Mouse (Mus musculus) neural tube, embryonic 12.5 days (tissue): ENCODE measurements around the gene Adad2. TPM values are rescaled to one million over a fixed set of nuclear protein-coding genes. Genes with fewer than 3 reads are reported as not detected.

ENCODE experiments used
- ATAC-seq: fragments of 200-750 bp; cut with Nextera tagmentation; 2 replicates; pipeline ENCODE4 v1.8.0; 2017; ENCODE audit warnings: low read depth, mild to moderate bottlenecking, moderate TSS enrichment, moderate library complexity; ENCODE audit not compliant: low FRiP score
- H3K27ac ChIP-seq: fragments of 300-500 bp; sonication (generic); 2 replicates; pipeline ENCODE4 v1.5.1; 2016
- H3K27me3 ChIP-seq: fragments of 300-500 bp; sonication (generic); replicated peaks from 2 replicates; pipeline ENCODE4 v1.6.1; 2016; ENCODE audit warnings: mild to moderate bottlenecking
- H3K36me3 ChIP-seq: fragments of 300-500 bp; sonication (generic); 2 replicates; pipeline ENCODE4 v1.6.1; 2016; ENCODE audit warnings: mild to moderate bottlenecking
- H3K4me1 ChIP-seq: fragments of 300-500 bp; sonication (generic); 2 replicates; pipeline ENCODE4 v1.6.1; 2016
- H3K4me2 ChIP-seq: fragments of 300-500 bp; sonication (generic); replicated peaks from 2 replicates; pipeline ENCODE4 v1.6.1; 2016; ENCODE audit warnings: mild to moderate bottlenecking
- H3K4me3 ChIP-seq: fragments of 300-500 bp; sonication (generic); 2 replicates; pipeline ENCODE4 v1.5.1; 2016
- H3K9ac ChIP-seq: fragments of 300-500 bp; sonication (generic); 2 replicates; pipeline ENCODE4 v1.6.1; 2016; ENCODE audit warnings: mild to moderate bottlenecking
- H3K9me3 ChIP-seq: fragments of 300-500 bp; sonication (generic); 2 replicates; pipeline ENCODE4 v1.6.1; 2016; ENCODE audit warnings: mild to moderate bottlenecking
- WGBS: fragments of 180-500 bp; shearing (Covaris S2); methylation state at CpG from one replicate; pipeline ENCODE4 v1.1.7; 2016; 5-methylcytosine and 5-hydroxymethylcytosine counted together
- polyA plus RNA-seq: library from polyadenylated mRNA; unstranded; fragments of >200 nt; fragmentation: Nextera tagmentation; extraction: Ambion mirVana; gene quantifications from 2 replicates; pipeline ENCODE4 v1.2.1, GENCODE M21; 2016

Gene Adad2
- polyA plus RNA-seq, 1 experiment from 2014 or later = 0.10 TPM

- 20% methylated on average over 23 of the region's 24 CpGs for WGBS
Measured at GRCm38 (mm10) chr8:119585901-119586300, 26.6 kb upstream of the Adad2 start.

DNA sequence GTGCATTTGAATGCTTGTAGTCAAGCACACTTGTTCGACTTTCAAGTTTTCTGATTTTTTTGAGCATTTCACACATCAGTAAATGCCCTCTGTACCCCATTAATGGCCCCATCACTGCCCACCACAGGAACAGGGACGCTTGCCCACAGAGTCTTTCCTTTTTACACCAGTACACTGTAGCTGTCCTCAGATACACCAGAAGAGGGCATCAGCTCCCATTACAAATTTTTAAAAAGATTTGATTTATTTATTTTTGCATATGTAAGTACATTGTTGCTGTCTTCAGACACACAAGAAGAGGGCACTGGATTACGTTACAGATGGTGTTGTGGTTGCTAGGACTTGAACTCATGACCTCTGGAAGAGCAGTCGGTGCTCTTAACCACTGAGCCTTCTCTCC is 24.2 kb upstream of the Adad2 start:
- Histone ChIP-seq H3K4me3 (no peak overlapping the region), H3K4me2 (no peak overlapping the region), H3K27ac (no peak overlapping the region), H3K9ac (no peak overlapping the region), H3K4me1 (peaks cover 4% of the 10 kb centered on the region; the same call in 1 of the 2 replicates), H3K36me3 (no peaks in the 10 kb centered on the region), H3K9me3 (no peaks in the 10 kb centered on the region), H3K27me3 (0 out of 2 replicates have a peak, but pooled peaks cover 4% of the 10 kb centered on the region)
- WGBS = 67% methylated on average over 4 of the region's 4 CpGs
- ATAC-seq = no peak

More at GRCm38 (mm10) chr8:119585901-119586300, 26.6 kb upstream of the Adad2 start:
- Histone ChIP-seq H3K4me3 (peak overlapping the region; percentile 18; the same call in 1 of the 2 replicates), H3K27me3 (0 out of 2 replicates have a peak, but pooled peaks cover 4% of the 10 kb centered on the region), H3K4me2 (peak overlapping the region; percentile 58), H3K27ac (no peak overlapping the region), H3K9ac (0 out of 2 replicates have a peak overlapping the region, but pooled peaks have one; percentile 44), H3K4me1 (peaks cover 4% of the 10 kb centered on the region; the same call in 1 of the 2 replicates), H3K9me3 (no peaks in the 10 kb centered on the region), H3K36me3 (no peaks in the 10 kb centered on the region)
- no peak for ATAC-seq

DNA sequence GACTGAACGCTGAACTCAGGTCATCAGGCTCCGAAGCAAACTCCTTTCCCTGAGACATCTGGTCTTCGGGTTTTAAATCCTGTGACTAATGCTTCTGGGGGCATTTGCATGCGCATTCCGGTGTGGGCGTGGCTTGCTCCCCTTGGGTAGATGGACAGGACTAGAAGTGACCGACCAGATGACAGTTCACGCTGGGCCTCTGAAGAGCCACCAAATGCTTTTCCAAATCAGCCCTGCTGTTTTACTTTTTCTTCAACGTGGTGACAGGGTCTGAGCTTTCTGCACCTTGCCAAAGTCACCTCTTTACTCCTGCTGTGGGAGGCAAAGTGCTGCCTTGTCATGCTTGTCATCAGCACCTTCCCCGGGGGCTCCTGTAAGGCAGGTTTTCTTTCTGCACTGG is 23.7 kb upstream of the Adad2 start:
- ATAC-seq = no peak
- Histone ChIP-seq H3K27ac (no peak overlapping the region), H3K4me2 (no peak overlapping the region), H3K27me3 (0 out of 2 replicates have a peak, but pooled peaks cover 4% of the 10 kb centered on the region), H3K4me1 (peaks cover 4% of the 10 kb centered on the region; the same call in 1 of the 2 replicates), H3K36me3 (no peaks in the 10 kb centered on the region), H3K9me3 (no peaks in the 10 kb centered on the region), H3K9ac (no peak overlapping the region), H3K4me3 (no peak overlapping the region)
- 18% methylated on average over 10 of the region's 10 CpGs for WGBS

GRCm38 (mm10) chr8:119590348-119590747 is 22.2 kb upstream of the Adad2 start:
- Histone ChIP-seq H3K27ac (no peak overlapping the region), H3K4me2 (no peak overlapping the region), H3K27me3 (0 out of 2 replicates have a peak, but pooled peaks cover 4% of the 10 kb centered on the region), H3K36me3 (no peaks in the 10 kb centered on the region), H3K4me3 (no peak overlapping the region), H3K4me1 (peaks cover 9% of the 10 kb centered on the region), H3K9me3 (no peaks in the 10 kb centered on the region), H3K9ac (no peak overlapping the region)
- 88% methylated on average over 14 of the region's 14 CpGs for WGBS
- no peak for ATAC-seq

DNA sequence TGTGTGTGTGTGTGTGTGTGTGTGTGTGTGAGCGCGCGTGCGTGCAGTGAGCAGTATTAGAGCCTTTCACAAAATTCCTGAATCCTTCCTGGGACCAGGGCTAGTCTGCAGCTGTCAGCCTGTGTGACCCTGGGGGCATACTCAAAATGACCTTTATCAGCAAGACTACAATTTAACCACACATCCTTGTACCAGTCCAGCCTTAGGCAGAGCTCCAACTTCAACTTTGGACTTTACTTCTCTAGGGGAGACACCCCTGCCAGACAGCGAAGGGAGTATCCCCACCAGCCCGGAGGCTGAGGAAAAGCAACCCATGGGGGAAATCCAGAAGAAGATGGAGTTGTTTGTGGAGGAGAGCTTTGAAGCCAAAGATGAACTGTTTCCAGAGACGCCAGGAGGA is 21.1 kb upstream of the Adad2 start:
- no peak for ATAC-seq
- Histone ChIP-seq H3K4me3 (no peak overlapping the region), H3K4me1 (peaks cover 6% of the 10 kb centered on the region; the same call in 1 of the 2 replicates), H3K36me3 (peaks cover under 1% of the 10 kb centered on the region; the same call in 1 of the 2 replicates), H3K9ac (no peak overlapping the region), H3K27ac (no peak overlapping the region), H3K27me3 (no peaks in the 10 kb centered on the region), H3K4me2 (no peak overlapping the region), H3K9me3 (no peaks in the 10 kb centered on the region)
- WGBS = 91% methylated on average over 7 of the region's 7 CpGs

- Histone ChIP-seq H3K4me2 (peak overlapping the region; percentile 91), H3K27me3 (no peaks in the 10 kb centered on the region), H3K4me1 (peaks cover 12% of the 10 kb centered on the region), H3K36me3 (peaks cover 39% of the 10 kb centered on the region), H3K4me3 (peak overlapping the region; percentile 67; the same call in 1 of the 2 replicates), H3K9me3 (no peaks in the 10 kb centered on the region), H3K9ac (peak overlapping the region; percentile 70), H3K27ac (no peak overlapping the region)
- ATAC-seq = no peak
- 91% methylated on average over 4 of the region's 4 CpGs for WGBS
Measured at GRCm38 (mm10) chr8:119603771-119604170, 8.8 kb upstream of the Adad2 start.

GRCm38 (mm10) chr8:119604398-119604803 is 8.1 kb upstream of the Adad2 start:
- H3K4me2 ChIP-seq = peak overlapping the region; percentile 91
- no peaks in the 10 kb centered on the region for H3K27me3 ChIP-seq
- peak overlapping the region; percentile 67 for H3K4me3 ChIP-seq
- H3K36me3 ChIP-seq = peaks cover 33% of the 10 kb centered on the region
- peaks cover 12% of the 10 kb centered on the region for H3K4me1 ChIP-seq
- 0 out of 2 replicates have a peak, but pooled peaks cover 4% of the 10 kb centered on the region for H3K9me3 ChIP-seq
- peak overlapping the region; percentile 70 for H3K9ac ChIP-seq
- WGBS = 41% methylated on average over 12 of the region's 12 CpGs
- peak; percentile 35; the same call in 1 of the 2 replicates for ATAC-seq
- H3K27ac ChIP-seq = no peak overlapping the region

DNA sequence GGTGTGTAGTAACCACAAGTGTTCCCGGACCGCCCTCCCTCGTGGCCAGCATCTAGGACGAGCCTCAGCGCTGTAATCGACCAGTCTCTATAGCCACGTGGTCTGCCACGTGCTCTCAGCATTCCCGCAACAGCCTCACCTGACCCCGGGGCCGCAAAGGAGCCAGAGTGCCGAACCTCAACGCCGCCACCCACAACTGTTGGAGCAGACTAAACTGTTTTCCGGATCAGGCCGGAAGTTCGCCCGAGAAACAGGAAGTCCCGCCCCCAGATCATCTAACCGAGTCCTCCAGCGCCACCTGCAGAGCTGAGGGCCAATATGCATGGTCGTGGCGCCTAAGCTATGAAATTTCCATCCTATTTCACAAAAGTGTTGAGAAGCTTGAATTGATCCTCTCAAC is 7.6 kb upstream of the Adad2 start, which contains the start of gene Taf1c:
TSS of gene Taf1c (minus strand) at position 227 of the 400 bp plus-strand sequence.
- Histone ChIP-seq H3K9me3 (0 out of 2 replicates have a peak, but pooled peaks cover 4% of the 10 kb centered on the region), H3K27me3 (no peaks in the 10 kb centered on the region), H3K4me2 (peak within 1 kb of the TSS; percentile 91), H3K9ac (peak within 1 kb of the TSS; percentile 70), H3K4me3 (peak within 1 kb of the TSS; percentile 67), H3K36me3 (peaks cover 27% of the 10 kb centered on the region), H3K4me1 (peaks cover 12% of the 10 kb centered on the region), H3K27ac (no peak within 1 kb of the TSS)
- WGBS = under 1% methylated on average over 23 of the region's 23 CpGs
- peak; percentile 80; the same call in 1 of the 2 replicates for ATAC-seq

GRCm38 (mm10) chr8:119606224-119606623 is 6.3 kb upstream of the Adad2 start:
- Histone ChIP-seq H3K36me3 (peaks cover 14% of the 10 kb centered on the region), H3K27ac (no peak overlapping the region), H3K9me3 (0 out of 2 replicates have a peak, but pooled peaks cover 4% of the 10 kb centered on the region), H3K27me3 (no peaks in the 10 kb centered on the region), H3K4me3 (no peak overlapping the region), H3K9ac (no peak overlapping the region), H3K4me2 (no peak overlapping the region), H3K4me1 (peaks cover 12% of the 10 kb centered on the region)
- no peak for ATAC-seq
- 76% methylated on average over 2 of the region's 2 CpGs for WGBS

DNA sequence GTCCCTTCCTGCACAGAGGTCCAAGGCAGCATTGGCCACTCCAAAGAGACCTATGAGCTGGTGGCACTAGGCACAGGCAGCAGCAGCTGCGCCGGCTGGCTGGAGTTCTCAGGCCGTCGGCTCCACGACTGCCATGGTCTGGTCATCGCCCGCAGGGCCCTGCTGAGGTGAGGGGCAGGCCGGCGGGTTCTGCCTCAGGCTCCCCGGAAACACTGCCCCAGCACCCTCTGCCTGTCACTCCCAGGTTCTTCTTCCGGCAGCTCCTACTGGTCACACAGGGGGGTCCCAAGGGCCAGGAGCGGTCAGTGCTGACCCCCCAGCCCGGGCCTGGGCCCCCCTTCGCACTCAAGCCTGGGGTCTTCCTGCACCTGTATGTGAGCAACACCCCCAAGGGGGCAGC is 2.5 kb downstream of the Adad2 start:
- no peak for ATAC-seq
- no peak overlapping the region for H3K9ac ChIP-seq
- no peak overlapping the region for H3K4me3 ChIP-seq
- H3K27ac ChIP-seq = no peak overlapping the region
- H3K27me3 ChIP-seq = no peaks in the 10 kb centered on the region
- H3K4me2 ChIP-seq = no peak overlapping the region
- no peaks in the 10 kb centered on the region for H3K9me3 ChIP-seq
- 79% methylated on average over 14 of the region's 14 CpGs for WGBS
- no peaks in the 10 kb centered on the region for H3K36me3 ChIP-seq
- H3K4me1 ChIP-seq = no peaks in the 10 kb centered on the region

GRCm38 (mm10) chr8:119616358-119616757 is 3.8 kb downstream of the Adad2 start:
- no peak overlapping the region for H3K4me3 ChIP-seq
- H3K4me2 ChIP-seq = no peak overlapping the region
- no peaks in the 10 kb centered on the region for H3K9me3 ChIP-seq
- H3K27ac ChIP-seq = no peak overlapping the region
- ATAC-seq = no peak
- H3K36me3 ChIP-seq = no peaks in the 10 kb centered on the region
- 80% methylated on average over 7 of the region's 7 CpGs for WGBS
- no peaks in the 10 kb centered on the region for H3K27me3 ChIP-seq
- H3K4me1 ChIP-seq = no peaks in the 10 kb centered on the region
- H3K9ac ChIP-seq = no peak overlapping the region

DNA sequence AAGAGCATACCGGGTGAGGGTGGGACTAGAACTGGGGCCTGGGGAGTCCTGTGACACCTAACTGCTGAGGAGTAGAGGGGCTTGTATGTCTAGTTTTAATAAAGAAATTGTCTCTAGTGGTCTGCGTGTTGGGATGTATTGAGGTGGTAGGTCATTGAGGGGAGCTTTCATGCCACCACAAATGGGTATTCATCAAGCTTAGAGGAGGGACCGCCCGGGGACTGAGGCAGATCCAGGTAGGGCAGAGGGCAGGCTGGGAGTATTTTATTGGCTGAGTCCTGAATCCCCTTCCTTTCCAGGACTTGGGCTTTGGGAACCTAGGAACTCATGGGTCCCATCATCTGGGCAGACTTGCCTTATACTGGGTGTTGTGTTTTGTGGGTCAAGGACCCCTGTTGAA is 4.3 kb downstream of the Adad2 start:
- H3K36me3 ChIP-seq = no peaks in the 10 kb centered on the region
- H3K27me3 ChIP-seq = no peaks in the 10 kb centered on the region
- H3K27ac ChIP-seq = no peak overlapping the region
- WGBS = 89% methylated on average over 4 of the region's 4 CpGs
- H3K9ac ChIP-seq = no peak overlapping the region
- H3K4me1 ChIP-seq = no peaks in the 10 kb centered on the region
- no peaks in the 10 kb centered on the region for H3K9me3 ChIP-seq
- H3K4me3 ChIP-seq = no peak overlapping the region
- ATAC-seq = no peak
- no peak overlapping the region for H3K4me2 ChIP-seq

- Histone ChIP-seq H3K27me3 (no peaks in the 10 kb centered on the region), H3K4me3 (no peak overlapping the region), H3K27ac (no peak overlapping the region), H3K4me2 (no peak overlapping the region), H3K36me3 (no peaks in the 10 kb centered on the region), H3K4me1 (no peaks in the 10 kb centered on the region), H3K9ac (no peak overlapping the region), H3K9me3 (no peaks in the 10 kb centered on the region)
- 92% methylated on average over 5 of the region's 5 CpGs for WGBS
- ATAC-seq = no peak
Measured at GRCm38 (mm10) chr8:119617586-119617985, 5.0 kb downstream of the Adad2 start.
